Mouse (Mus musculus) neural tube, embryonic 15.5 days (tissue): ENCODE results near the gene Gm21887. TPM values are rescaled to one million over a fixed set of nuclear protein-coding genes. Genes with fewer than 3 reads are reported as not detected.
"Not testable (repeated sequence)": the region's sequence is repeated elsewhere in the genome, so short reads cannot be mapped to it uniquely, and the experiment has no call there.

Experiments
- ATAC-seq: fragments of 200-750 bp; cut with Nextera tagmentation; 2 replicates; pipeline ENCODE4 v1.8.0; 2017; ENCODE audit warnings: mild to moderate bottlenecking, moderate TSS enrichment, moderate library complexity; ENCODE audit not compliant: low FRiP score
- H3K27ac ChIP-seq: fragments of 300-500 bp; sonication (generic); replicated peaks from 2 replicates; pipeline ENCODE4 v1.5.1; 2015; ENCODE audit warnings: mild to moderate bottlenecking, inconsistent platforms
- H3K27me3 ChIP-seq: fragments of 300-500 bp; sonication (generic); replicated peaks from 2 replicates; pipeline ENCODE4 v1.6.1; 2015; ENCODE audit warnings: inconsistent platforms
- H3K36me3 ChIP-seq: fragments of 300-500 bp; sonication (generic); 2 replicates; pipeline ENCODE4 v1.6.1; 2015; ENCODE audit warnings: inconsistent platforms
- H3K4me1 ChIP-seq: fragments of 300-500 bp; sonication (generic); 2 replicates; pipeline ENCODE4 v1.6.1; 2015; ENCODE audit warnings: inconsistent platforms
- H3K4me2 ChIP-seq: fragments of 300-500 bp; sonication (generic); 2 replicates; pipeline ENCODE4 v1.6.1; 2015; ENCODE audit warnings: inconsistent platforms, mild to moderate bottlenecking, moderate library complexity
- H3K4me3 ChIP-seq: fragments of 300-500 bp; sonication (generic); replicated peaks from 2 replicates; pipeline ENCODE4 v1.5.1; 2015; ENCODE audit warnings: mild to moderate bottlenecking, inconsistent platforms
- H3K9ac ChIP-seq: fragments of 300-500 bp; sonication (generic); replicated peaks from 2 replicates; pipeline ENCODE4 v1.6.1; 2015; ENCODE audit warnings: mild to moderate bottlenecking, inconsistent platforms
- H3K9me3 ChIP-seq: fragments of 300-500 bp; sonication (generic); replicated peaks from 2 replicates; pipeline ENCODE4 v1.6.1; 2016; ENCODE audit warnings: inconsistent platforms
- WGBS: fragments of 180-500 bp; shearing (Covaris S2); methylation state at CpG from one replicate; pipeline ENCODE4 v1.1.7; 2015; ENCODE audit warnings: mixed read lengths; 5-methylcytosine and 5-hydroxymethylcytosine counted together
- polyA plus RNA-seq: library from polyadenylated mRNA; unstranded; fragments of >200 nt; fragmentation: Nextera tagmentation; extraction: Ambion mirVana; gene quantifications from 2 replicates; pipeline ENCODE4 v1.2.1, GENCODE M21; 2015

Gene Gm21887
- polyA plus RNA-seq, 1 experiment from 2014 or later: 143 TPM

DNA sequence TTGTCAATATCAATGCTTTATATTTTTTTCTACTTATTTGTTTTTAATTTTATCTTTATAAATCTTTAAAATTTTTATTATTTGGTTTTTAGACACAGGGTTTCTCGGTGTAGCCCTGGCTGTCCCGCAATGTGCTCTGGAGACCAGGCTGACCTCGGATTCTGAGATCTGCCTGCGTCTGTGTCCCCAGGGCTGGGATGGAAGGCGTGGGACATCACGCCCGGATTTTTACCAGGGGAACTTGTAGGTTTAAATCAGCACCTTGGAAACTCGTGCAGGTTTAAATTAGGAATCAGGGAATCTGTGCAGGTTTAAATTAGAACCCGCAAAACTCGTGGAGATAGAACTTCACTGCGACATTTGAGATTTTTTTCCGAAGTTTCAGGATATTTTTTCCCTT is 11.7 kb downstream of the Gm21887 start:
- not testable (repeated sequence) for ATAC-seq, H3K4me1 ChIP-seq, H3K4me2 ChIP-seq, H3K27me3 ChIP-seq, H3K9ac ChIP-seq, H3K4me3 ChIP-seq
- peak overlapping the region; percentile 10; the same call in 1 of the 2 replicates for H3K27ac ChIP-seq
- H3K36me3 ChIP-seq: peaks cover 31% of the 10 kb centered on the region
- WGBS: 78% methylated on average over 12 of the region's 12 CpGs
- peaks cover 22% of the 10 kb centered on the region for H3K9me3 ChIP-seq

DNA sequence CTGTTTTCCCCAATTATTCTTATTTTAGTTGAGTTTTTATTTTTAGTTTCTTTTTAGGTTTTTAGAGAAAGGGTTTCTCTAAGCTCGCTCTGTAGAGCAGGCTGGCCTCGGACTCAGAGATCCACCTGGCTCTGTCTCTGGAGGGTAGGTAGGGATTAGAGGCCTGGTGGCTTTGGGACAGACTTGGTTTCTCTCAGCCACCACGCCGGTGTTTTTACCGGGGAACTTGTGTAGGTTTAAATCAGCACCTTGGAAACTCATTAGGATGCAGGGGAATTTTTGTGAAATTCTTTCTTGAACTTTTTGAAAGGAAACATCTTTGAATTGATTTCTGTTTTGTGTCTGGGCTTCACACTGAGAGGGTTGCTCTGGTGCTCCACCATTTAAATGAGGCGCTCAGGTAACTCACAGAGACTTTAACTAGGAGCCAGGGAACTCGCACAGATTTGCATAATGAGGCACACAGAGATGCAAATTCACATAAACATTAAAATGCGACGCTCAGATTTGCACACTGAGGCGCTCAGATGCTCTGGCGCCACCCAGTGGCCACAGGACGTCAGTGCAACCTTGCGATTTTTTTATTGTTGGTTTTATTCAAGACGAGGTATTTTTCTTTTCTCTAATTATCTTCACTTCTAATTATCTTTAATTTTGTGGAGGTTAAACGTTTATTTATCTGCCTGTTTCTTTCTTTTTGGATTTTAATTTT is 12.4 kb downstream of the Gm21887 start:
- not testable (repeated sequence) for H3K4me3 ChIP-seq, ATAC-seq, H3K9ac ChIP-seq, H3K4me1 ChIP-seq, H3K27me3 ChIP-seq, H3K4me2 ChIP-seq, H3K27ac ChIP-seq
- Histone ChIP-seq H3K9me3 (peaks cover 22% of the 10 kb centered on the region), H3K36me3 (peaks cover 30% of the 10 kb centered on the region)
- WGBS: 52% methylated on average over 15 of the region's 15 CpGs

Other genes starting within 250 kb of the Gm21887 start
- gene 4933400A11Rik, start 230.0 kb upstream of the Gm21887 start, polyA plus RNA-seq: not detected in 2 replicates